Mouse (Mus musculus) MN1 (cell line): ENCODE results near the gene Slc25a51.

Experiments
- DNase-seq: peaks from one replicate; pipeline ENCODE4 v3.0.0-alpha.2; 2016; ENCODE audit warnings: low spot score

The Slc25a51 gene

GRCm38 (mm10) chr4:45408427-45409132 is at the start of gene Slc25a51:
Gene Slc25a51, minus strand, starts transcription at chr4:45408766.
- peak; percentile 86 for DNase-seq

DNA sequence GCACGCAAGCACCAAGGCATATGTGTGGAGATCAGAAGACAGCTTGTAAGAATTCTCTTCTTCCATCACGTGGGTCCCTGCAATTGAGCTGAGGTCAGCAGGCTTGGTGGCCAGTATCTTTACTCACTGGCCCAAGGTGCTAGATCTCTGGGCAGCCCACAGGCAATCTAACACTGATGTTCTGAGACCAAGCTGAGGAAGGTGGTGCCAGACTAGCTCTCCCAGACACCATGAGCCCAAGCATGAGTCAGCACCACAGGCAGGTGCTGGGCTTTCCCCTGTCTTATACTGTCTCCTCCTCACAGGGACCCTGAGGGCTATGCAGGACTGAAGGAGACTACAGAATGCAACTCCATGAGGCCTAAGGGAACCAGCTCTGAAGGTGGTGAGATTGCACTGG is 49.0 kb upstream of the Slc25a51 start:
- no peak for DNase-seq

GRCm38 (mm10) chr4:45455001-45455400 is 46.4 kb upstream of the Slc25a51 start:
- peak; percentile 64 for DNase-seq

DNA sequence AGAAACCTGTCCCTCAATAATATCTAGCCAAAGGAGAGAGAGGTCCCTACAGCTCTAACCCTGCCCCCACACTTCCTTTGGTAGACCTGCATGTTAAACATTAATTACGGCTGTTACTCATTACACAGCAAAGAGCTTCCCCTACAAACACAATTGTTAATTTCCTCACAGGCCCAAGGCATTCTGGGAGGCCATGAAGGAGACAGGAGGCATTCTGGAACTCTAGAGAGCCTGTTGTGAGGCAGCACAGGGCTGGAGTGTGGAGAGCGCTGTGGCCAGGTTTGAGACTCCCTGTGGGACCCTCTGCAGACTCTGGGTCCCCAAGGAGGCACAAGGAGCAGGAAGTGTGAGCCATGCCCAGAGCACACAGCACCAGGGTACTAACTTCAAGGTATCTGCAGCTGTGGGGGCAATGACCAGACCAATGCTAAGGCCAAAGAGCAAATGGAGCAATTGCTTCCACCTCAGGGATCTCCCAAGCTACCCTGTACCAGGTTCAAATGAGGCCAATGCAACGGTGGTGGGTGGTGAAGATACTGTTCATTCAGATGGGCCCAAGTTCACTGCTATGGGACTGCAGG is 44.8 kb upstream of the Slc25a51 start:
- no peak for DNase-seq

DNA sequence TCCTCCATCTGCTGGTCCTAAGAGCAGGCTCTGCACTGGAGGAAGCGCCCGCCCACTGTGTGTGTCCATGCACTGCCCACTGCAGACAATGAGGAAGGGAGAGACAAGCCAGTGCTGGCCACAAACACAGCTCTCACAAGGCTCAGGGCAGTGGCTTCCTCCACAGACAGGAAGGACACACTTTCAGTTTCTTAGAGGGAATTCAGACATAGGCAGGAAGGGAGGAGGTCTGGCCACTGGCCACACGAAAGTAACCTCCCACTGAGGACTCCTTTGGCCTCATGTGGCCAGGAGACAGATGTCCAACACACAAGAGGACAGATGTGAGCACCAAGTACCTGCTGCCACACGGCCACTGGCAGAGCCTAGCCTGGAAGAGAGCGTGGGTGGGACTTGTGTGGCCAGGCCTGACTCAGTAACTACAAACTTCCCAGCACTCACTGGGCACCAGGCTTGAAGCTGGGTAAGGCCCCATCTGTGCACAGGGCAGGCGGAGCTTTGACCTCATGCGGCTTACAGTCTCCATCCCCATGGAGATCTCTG is 44.1 kb upstream of the Slc25a51 start:
- DNase-seq: no peak

DNA sequence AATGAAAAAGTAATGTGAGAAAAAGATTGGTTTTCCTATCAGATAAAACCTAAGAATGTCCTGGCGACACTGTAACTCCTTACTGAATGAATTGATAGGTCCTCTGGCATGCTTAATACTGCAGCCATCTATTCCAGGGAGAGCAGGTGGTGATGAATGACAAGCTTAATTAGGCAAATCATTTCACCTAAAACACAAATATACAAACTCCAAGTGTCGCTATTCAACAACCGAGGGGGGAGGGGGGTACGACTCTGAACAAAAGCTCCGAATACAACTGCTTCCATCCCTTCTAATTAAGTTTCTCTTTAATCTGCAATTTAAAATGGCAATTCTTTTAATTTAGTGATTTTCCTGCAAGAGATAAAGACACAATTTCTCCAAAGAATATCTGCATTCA is 40.4 kb upstream of the Slc25a51 start:
- no peak for DNase-seq

DNA sequence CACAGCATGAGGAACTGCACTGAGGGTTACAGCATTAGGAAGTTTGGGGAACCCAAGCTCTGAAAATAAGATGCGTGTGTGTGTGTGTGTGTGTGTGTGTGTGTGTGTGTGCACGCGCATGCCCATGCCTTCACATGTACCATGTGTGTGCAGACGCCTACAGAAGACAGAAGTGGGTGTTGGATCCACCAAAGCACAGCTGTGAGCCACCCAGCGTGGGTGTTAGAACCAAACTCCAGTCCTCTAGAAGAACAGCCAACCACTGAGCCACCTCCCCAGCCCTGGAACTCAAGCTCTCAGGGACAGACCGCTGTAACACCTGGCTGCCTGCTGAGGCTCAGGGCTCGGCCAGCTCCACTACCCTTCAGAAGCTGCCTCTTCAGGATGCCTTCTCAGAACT is 39.9 kb upstream of the Slc25a51 start:
- DNase-seq: no peak

- no peak for DNase-seq
These were observed 38.6 kb upstream of the Slc25a51 start for GRCm38 (mm10) chr4:45447196-45447595.

GRCm38 (mm10) chr4:45445235-45445634 is 36.7 kb upstream of the Slc25a51 start:
- no peak for DNase-seq

- DNase-seq: no peak
These were observed 36.2 kb upstream of the Slc25a51 start for GRCm38 (mm10) chr4:45444813-45445212.

GRCm38 (mm10) chr4:45443652-45444051 is 35.1 kb upstream of the Slc25a51 start:
- no peak for DNase-seq

DNA sequence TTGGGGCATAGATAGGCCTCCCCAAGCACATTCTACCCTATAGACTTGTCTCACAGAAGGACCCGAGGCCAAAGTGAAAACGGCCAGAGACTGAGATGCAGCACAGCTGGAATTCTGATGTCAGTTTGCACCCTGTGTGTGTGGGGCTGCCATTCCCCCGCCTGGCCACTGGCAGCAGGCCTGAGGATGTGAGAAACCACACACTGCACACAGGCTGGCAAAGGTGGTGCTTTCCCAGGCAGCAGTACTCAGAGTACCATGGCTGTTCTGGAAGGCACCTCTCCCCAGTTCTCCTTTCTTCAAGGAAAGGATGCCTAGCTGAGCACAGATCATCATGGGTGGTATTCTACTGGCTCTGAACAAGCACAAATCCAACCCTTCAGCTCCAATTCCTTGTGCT is 33.7 kb upstream of the Slc25a51 start:
- peak; percentile 29 for DNase-seq

GRCm38 (mm10) chr4:45441778-45442177 is 33.2 kb upstream of the Slc25a51 start:
- DNase-seq: peak; percentile 24

DNA sequence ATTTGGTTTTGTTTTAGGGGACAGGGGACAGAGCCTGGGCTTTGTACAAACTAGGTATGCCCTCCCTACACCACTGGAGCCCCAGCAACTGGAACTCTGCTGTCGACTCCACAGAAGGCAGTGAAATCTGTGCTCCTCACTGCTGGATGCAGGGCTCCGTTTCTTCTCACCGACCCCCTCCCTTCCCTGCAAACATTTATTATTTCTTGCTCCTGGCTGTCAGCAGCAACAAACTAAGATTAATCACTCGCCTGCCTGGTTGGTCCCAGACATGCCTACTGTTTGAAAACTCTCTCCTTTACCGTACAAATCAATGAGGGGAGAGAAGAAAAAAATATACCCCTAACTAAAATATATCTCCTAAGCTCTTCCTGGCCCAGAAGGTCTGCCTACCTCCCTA is 30.7 kb upstream of the Slc25a51 start:
- no peak for DNase-seq

DNA sequence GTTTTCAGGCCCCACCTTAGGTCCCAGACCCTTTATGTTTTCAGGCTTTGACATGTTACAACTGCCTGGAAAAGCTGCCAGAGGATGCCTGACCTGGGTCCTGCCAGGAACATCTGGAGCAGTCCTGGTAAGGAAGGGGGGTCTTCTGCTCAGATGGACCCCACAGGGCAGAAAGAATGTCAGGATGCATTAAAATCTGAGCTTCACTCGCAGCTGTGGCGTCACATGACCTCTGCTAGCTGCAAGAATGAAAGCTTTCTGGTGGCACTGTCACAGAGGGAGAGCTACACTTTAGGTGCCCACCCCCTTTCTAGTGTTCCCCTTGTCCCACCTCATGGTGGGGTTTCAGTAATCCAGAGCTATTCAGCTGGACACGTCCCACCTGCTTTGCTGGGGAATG is 28.4 kb upstream of the Slc25a51 start:
- DNase-seq: no peak

DNA sequence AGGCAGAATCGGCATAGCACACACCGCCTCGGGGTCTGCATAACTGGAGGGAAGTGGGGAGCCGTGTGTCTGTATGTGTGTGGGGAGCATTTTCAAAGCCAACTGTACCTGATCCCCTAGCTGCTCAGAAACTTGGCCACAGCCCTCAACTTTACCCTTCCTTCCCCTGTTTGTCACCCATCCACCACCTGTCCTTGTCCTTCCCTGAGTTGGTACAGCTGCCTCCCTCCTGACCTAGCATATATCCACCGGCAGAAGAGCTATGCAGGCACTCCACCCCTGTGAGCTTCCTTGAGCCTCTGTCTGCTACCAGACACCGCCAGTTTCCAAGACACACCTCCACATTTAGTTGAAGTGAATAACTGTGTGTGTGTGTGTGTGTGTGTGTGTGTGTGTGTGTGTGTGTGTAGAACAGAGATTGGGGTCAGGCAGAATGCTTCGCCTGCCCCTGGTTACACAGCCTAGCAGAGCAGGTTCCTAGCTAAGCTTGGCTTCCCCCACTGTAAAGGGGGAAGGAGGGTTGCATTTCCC is 27.9 kb upstream of the Slc25a51 start:
- peak; percentile 25 for DNase-seq

- peak; percentile 73 for DNase-seq
These were observed 27.3 kb upstream of the Slc25a51 start for GRCm38 (mm10) chr4:45435899-45436298.

GRCm38 (mm10) chr4:45434681-45435080 is 26.1 kb upstream of the Slc25a51 start:
- no peak for DNase-seq

GRCm38 (mm10) chr4:45434071-45434470 is 25.5 kb upstream of the Slc25a51 start:
- DNase-seq: no peak

GRCm38 (mm10) chr4:45431806-45432205 is 23.2 kb upstream of the Slc25a51 start:
- DNase-seq: no peak

DNA sequence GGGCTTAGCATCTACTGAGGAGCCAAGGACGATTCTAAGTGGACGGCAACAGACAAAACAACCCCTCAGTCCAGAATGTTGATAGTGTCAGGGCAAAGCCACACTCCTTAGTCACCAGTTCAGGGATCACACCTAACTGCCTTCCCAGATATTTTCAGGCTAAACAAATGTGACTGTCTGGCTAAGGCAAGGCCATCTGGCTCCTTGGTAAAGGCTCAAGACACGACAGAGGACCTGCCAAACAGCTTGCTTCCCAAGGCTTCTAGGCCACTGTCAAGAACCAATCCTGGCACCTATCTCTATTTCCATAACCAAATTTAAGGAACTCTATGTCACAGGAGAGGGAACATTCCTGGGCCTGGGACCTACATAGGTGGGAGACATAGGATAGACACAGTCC is 22.8 kb upstream of the Slc25a51 start:
- DNase-seq: no peak

- DNase-seq: no peak
These were observed 20.9 kb upstream of the Slc25a51 start for GRCm38 (mm10) chr4:45429451-45429850.

DNA sequence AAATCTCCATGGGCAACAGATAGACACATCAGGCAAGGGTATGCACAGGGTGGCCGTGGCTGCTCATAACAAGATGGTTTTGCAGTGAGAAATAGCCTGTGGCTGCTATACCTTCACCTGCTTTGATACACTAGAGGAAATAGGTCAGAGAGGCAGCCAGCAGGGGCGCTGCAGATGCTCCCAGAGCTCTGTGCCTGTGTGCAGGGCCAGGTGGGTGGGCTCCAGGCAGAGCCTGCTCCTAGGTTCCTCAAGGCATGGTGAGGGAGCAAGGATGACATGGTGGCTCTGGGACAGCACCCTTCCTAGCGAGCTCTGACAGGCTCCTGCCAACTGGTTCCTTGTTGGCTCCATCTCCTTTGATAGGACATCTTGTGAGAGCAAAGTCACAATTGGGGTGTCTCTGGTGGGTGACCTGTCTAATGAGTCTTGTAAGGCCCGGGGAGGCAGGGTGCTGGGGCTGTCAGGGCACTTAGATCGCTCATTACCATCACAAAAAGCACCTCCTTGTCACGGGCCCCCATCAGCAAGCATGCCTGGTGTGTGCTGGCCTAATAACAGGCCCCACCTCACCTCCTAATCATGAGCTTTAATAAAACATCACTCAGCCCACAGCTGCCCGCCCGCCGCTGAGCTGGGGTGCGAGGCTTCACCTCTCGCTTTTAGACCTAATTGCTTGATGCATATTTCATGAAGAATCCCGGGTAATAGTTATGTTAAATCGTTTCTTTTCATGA is 18.3 kb upstream of the Slc25a51 start:
- no peak for DNase-seq
